Mouse (Mus musculus) frontal cortex, postnatal 14 days (tissue): ENCODE results near the gene Gm49486.

Experiments
- DNase-seq, 2 experiments: peaks; one replicate each; pipeline ENCODE4 v3.0.0; 2022; ENCODE audit warnings: low spot score in 2 of 2

Gene Gm49486

DNA sequence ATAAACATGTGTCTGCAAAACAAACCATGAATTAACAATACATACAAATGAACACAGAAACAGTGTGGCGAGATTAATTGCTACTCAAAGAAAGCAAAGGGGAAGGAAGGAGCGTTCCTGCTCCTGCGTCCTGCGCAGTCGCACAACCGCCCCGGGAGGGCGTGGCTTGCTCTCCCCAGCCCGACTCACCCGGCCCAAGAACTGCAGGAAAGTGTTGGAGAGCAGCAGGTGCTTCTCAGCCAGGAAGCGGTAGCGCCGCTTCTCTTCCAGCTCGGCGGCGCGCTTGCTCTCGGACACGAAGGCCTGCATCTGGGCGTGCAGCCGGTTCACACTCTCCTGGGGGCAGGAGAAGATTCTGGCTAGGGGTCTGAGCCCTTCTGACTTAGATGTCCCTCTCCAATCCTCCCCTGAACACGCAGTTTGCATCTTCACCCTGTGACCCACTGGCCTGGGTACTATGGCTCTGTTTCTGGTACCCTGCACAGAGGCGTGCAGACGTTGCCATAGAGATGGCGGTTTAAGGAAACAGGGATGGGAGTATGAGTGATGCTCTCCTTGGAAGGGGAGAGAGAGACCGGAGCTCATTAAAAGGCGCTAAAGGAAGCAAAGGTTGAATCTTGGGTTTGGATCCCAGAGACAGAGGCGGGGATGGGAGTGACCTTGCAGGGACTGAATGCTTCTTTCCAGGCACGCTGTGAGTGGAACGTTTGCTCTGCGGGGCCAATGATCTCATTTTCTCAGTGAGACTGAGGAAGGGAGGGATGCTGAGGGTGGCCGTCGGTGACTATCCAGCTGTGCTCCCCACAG is 41.3 kb downstream of the Gm49486 start:
- peak in 1 of 2 experiments; percentile 43 for DNase-seq

DNA sequence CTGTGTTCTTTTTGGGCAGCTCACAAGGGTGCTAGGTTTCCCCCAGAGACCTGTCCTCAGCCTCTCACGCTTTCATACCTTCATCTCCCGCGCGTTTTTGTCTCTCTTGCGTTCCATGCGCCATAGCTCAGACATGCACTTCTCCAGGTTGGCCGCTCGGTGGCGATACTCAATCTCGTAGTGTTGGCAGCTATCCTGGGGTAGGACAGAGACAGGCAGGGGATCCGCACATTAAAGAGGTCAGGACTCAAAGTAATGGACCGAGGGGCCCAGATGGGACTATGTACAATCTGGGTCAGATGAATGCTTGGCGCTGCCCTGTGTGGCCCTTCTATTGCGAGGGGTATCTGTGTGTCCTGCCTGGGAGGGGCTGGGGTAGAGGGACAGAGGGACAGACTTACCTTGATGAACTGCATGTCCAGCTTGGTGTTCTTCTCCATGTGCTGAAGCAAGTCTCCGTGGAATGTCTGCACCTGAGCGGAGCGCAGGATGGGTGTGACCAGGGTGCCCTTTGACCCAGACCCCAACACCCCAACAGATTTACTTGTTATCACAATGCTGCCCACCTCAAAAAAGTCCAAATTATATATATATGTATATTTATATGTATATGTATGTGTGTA is 42.0 kb downstream of the Gm49486 start:
- DNase-seq = no peak

DNA sequence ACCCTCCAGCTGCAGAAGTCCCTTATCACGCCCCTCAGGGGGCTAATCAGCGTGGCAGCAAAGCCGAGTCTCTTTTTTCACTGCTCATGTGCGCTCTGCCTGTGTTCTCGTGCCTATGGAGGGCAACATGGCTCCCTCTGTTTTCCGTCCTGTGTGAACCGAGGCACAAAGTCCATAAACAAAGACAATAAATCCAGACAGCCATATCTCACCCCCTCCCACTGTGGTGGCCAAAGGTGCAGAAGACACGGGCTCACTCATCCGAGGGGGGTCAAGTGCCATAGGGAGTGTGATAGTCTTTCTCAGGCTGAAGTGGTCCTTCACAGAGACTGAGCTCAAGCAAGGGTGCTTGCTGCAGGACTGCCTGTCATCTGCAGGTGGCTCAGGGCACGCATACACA is 43.8 kb downstream of the Gm49486 start:
- no peak for DNase-seq

DNA sequence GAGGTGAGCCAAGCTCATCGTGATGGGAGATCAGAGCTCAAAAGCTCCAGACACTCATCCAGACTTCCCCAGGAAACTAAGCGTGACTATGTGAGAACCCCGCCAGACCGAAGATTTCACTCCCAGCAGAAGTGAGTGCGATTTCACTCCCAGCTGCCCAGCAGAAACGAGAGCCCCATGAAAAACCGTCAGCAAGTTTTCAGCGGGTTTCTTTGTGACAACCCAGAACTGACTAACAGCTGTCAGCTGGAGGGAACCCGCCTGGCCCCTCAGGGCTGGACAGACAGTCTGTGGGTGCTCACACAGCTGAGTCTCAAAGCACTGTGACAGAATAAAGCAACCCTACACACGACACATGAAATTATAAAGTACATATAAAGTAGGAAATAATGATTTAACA is 48.5 kb downstream of the Gm49486 start:
- no peak for DNase-seq

DNA sequence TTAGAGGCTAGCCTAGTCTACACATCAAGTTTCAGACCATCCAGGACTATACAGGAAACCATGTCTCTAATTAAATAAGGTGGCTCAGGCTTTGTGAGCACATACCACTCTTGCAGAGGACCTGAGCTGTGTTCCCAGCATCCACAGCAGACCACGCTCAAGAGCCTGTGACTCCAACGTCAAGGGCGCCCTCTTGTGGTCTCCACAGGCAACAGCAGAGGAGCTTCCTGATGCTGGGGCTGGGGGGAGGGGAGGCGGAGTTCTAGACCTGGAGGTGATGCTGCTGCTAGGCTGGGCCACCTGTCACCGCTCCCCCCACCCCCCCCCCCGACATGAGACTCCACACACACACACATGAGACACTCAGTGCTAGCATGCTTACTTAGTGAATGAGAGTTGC is 51.0 kb downstream of the Gm49486 start:
- no peak for DNase-seq

DNA sequence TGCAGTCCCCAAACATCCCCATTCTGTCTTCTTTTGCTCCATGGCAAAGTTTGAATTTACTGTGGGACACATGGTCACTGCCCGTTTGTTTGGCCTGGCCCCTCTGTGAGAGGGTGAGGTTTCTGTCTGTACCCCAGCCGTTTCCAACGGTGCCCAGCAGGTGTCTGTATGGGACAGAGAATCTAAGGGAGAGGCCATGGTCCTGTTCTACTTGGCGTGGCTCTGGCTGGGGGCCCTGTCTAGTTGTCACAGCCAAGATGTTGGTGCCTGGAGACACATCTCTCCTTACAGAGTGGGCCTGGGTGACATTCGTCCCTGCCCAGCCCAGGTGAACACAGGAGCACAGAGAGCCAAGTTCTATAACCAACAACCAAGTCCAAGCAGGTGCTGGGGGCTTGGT is 51.7 kb downstream of the Gm49486 start:
- DNase-seq = no peak

DNA sequence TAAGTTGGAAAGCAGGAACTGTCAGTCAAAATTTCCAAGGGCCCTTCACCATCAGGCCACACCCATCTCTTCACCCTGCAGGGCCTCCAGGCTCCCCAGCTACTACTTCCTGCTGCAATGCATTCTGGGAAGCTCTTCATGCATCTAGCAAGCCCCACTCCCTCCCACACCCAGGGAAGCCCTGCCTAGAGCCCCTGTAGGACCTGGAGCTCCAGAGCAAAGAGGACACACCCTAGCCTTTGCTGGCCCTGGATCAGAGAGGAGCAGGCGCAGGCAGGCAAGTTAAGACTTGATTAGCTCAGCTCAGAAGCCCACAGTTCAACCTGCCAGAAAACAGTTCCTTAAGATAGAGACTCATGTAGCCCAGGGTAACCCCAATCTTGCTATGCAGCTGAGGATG is 52.2 kb downstream of the Gm49486 start:
- no peak for DNase-seq

DNA sequence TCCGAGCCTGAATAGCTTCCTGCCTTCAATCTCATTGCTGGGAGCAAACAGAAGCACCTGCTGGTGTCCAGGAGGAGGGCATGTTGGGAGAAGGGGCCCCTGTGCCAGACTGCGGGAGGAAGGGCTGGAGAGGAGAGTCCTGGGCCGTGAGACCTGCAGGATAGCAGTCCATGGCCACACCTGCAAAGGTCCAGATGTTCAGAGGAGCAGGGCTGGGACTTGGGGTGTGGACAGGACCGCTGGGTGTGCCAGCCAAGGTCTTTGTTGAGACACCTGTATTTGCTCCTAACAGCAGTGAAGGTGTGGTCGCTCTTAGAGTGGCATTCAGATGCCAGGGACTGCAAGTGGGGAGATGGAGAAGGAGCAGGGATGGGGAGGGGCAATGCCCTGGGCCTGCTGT is 53.2 kb downstream of the Gm49486 start:
- no peak for DNase-seq

DNA sequence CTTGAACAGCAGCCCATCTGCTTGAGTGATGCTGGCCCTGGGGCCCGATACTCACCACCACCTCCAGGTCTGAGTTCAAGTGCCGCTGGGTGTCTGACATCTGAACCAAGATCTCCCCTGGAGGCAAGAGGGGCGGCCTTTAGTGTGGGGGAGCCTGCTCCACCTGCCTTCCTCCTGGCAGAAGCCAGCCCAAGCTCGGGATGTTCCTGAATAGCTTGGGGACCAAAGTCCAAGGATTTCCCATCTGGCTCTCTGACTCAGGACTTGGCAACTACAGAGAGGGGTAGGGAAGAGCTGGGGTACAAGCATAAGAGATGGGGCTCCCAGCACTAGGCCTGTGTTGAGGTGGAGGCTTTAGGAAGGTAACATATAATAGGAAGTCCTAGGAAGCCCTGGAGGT is 54.2 kb downstream of the Gm49486 start:
- DNase-seq = no peak

DNA sequence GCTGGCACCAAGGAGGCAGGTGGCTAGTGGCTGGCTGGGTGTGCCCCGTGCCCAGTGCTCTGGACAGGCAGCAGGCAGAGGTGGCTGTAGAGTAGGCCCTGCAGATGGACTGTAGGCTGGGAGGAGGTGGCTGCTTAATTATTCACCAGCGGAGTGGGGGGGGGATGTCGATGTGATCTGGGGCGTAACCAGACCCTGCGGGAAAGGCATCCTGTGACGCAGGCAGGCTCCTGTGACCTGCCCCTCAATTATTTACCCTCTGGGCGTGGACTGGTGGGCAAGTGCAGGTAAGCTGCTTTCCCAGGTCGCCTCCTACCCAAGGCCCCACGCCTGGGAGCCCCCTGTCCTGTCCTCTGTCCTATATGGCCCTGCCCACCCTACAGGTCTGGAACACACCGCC is 56.2 kb downstream of the Gm49486 start, which contains the start of gene Baiap2l2:
Gene Baiap2l2, minus strand, starts transcription at position 139 of the 400 bp plus-strand sequence.
- DNase-seq = no peak

DNA sequence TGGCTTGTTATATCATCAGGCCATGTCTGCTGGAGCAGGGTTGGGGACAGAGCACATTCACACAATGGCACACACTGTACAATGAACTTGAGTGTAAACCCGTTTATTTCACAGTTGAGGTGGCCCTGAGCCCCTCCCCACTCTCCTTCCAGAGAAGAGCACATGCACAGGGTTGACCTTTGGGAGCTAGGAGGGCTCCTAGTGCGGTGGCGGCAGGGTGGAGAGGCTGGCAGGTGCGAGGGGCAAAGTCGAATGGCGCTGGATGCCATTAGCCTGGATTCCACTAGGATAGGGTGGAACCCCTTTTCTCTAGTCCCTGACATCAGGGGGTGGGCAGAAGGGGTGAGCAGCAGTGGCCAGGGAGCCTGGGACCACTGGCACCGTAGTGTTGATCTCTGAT is 57.0 kb downstream of the Gm49486 start:
- no peak for DNase-seq

DNA sequence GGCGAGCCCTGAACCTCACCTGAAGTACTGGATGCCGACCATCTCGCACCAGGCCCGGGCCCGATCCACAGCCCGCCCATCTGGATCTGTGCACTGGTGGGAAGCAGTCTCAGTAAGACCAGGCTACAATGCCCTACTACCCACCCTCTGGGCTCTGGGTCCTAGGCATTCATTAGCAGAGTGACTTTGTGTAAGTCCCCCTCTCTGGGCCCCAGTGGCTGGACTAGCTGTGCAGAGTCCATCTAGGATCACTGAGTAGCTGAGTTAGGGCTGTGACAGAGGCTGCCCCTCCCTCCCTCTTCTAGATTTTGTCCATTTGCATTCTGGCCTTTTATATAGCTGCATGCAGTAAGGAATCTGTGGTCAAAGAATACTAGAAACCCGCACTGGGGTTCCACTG is 57.9 kb downstream of the Gm49486 start:
- DNase-seq = no peak

DNA sequence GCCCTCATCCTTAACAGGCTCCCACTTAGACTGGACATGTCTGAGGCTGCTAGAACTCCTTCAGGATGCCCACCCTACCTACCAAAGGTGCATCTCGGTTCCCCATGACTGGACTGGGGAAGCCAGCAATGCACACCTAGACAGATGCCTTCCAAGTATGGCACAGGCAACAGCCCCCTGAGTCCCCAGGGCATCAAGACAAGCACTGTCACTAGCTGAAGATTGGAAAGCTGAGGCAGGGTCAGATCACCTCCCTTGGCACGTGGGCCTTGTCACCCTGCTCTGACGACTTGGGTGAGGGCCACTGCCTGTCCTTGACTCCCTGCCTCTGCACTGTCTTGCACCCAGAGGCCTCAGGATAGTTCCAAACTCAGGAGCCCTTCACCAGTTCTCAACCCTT is 59.2 kb downstream of the Gm49486 start:
- DNase-seq = no peak

DNA sequence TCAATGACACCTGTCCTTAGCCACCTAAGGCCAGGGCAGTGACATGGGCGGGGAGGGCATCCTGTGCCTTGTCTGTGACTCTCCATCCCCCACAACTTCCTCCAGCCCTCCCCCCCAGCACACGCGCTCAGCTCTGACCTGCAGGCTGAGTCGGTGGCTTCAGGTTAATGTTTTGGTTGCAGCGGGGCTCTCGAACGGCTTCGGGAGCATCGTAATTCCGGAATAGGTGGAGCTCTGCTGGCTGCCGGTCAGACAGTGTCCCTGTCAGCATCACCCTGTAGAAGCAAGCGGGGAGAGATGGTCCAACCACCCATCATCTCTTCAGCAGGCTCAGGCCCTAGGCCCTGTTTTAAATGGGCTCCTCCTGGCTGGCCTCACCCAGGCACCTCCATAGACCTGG is 60.2 kb downstream of the Gm49486 start:
- DNase-seq = no peak

DNA sequence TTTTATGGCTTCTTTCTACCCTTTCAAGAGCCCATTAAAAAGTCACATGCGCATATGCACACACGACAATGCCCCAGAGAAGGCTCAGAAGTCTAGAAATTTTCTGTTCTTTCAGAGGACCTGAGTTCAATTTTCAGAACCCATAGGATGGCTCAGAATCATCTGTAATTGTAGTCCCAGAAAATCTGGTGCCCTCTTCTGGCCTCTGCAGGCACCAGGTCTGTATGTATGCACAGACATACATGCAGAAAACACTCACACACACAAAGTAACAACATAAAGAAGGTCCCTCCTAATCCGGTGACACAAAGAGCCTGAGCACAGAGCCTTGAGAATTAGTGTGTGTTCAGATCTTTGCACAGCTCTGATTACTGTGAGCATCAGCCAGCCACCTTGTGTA is 61.1 kb downstream of the Gm49486 start:
- DNase-seq = no peak

DNA sequence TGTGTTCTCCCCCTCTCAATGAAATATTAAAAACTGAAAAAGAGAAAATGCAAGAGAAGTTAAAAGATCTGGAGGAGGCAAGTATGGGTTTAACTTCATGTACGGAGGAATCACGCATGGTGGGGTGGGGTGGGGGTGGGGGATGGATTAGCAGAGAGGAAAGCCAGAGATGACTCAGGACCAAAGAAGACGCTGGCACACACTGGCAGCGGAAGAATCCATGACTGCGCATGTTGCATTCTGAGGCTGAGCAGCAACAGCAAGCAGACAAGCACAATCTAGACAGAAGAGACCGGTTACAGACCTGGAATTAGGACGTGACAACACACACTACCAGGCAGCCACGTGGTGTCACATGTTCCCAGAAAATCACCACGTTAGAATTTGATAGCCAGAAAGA is 63.6 kb downstream of the Gm49486 start:
- no peak for DNase-seq

DNA sequence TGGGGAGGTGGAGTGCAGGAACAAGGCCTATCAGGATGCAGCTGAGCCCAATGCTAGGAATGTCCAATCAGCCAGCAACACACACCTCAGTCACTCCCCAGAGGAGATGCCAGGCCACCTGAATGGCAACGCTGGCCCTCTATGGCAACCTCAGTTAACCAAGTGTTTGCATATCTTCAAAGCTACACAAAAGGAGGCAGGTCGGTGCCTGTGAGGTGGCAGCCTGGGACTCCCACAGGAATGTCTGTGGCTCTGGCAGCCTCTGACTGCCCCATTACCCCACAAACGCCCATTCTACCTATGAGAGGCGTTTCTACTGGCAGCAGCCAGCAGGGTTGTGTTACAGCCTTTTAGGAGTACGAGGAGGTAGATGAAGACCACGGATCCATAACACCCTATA is 69.4 kb downstream of the Gm49486 start:
- no peak for DNase-seq

DNA sequence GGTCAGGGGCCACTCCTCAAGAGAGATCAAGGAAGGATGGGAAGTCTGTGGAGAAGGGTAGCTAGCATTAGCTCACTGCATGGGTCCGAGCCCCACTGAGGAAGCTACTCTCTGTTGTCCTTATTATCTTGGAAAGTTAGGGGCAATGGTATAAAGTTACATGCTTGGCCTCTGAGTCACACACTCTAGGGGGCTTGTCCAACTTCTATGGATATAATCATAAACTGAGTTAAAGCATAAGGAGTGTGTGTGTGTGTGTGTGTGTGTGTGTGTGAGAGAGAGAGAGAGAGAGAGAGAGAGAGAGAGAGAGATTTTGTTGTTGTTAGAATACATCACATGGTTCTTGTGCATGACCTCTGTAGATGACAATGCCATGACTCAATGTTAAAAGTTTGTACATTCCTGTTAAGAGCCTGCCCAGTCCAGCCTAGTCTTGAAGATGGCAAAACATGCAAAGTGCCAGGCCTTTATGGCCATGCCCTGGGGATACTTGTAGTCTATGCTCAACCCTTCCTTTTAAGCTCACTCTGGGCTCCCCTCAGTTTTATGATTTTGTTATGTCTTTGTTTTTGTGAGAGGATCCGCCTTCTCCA is 70.5 kb downstream of the Gm49486 start:
- DNase-seq = no peak

DNA sequence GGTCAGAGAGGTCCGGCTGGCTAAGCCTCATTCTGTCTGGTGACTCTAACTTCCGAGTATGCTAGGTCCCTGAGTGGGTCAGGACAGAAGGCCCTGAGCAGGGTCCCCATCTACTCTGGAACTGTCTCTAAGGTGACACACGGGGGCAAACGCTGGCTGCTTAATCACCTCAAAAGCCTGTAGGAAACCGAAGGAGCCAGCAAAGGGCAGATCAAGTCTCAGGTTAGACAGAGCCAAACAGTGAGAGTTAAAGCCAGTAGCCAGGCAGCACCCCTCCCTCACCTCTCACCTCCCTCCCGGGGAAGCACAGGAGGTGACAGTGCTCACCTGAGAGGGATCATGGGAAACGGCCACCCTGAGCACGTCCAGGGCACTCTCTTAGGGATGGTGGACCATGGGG is 74.5 kb downstream of the Gm49486 start:
- no peak for DNase-seq

DNA sequence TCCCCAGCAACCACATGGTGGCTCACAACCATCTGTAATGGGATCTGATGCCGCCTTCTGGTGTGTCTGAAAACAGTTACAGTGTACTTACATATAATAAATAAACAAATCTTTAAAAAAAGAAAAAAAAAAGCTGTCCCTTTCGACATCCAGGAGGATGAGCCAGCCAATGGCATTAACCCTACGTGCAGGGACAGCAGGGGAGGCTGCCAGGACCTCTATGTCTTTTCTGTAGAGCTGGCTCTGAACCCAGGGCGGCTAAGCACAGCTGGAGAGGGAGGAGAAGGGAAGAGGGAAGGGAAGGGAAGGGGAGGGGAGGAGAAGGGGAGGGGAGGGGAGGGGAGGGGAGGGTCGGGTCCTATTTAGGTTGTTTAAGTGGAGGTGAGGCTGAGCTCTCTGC is 75.6 kb downstream of the Gm49486 start:
- DNase-seq = no peak

DNA sequence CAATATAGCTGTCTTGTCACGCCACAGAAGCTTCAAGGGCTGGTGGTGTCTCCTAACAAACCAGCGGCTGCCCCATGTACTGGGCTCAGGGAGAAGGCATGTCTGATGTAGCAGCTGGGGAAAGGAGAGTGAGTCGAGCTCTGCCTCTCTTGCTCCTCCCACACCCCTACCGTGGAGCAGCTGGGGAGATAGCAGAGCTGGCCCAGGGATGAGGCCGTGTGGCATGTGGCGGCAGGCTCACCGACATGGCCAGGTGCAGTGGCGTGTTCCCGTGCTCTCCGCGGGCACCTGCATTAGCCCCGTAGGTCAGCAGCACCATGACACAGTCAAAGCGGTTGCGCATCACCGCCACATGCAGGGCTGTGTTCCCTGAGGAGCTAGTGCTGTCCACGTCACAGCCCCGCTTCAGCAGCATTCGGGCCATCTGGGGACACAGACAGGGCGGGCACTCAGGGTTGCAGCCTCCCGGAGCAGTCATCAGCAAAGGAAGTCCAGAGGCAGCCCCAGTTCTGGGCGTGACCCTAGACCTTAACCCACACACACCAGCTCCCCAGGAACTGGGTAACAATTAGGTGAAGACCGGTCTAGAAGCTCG is 76.9 kb downstream of the Gm49486 start:
- DNase-seq = no peak
